Mouse (Mus musculus): ENCODE data around the gene Upk3b.
"Not testable (repeated sequence)": the region's sequence is repeated elsewhere in the genome, so short reads cannot be mapped to it uniquely, and the experiment has no call there.

The Upk3b gene

GRCm38 (mm10) chr5:136035285-136035684 is 3.0 kb upstream of the Upk3b start:
- in situ Hi-C loops (cut with MboI, MseI): no loop called here

DNA sequence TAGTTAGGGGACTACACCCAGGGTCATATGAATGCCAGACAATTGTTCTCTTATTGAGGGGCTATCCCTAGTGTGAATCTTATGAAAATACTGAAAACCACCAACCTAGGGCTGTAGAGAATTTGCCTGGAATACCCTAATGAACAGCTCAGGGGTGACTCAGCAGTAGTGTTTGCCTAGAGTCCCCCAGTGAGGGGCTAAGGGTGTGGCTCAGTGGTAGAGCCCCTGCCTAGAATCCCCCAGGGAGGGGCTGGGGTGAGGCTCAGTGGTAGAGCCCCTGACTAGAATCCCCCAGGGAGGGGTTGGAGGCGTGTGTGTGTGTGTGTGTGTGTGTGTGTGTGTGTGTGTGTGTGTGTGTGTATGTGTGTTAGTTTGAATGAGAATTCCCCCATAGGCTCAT is 1.6 kb upstream of the Upk3b start:
- in situ Hi-C loops (cut with MboI, MseI): no loop called here

GRCm38 (mm10) chr5:136040210-136040609 is 1.9 kb downstream of the Upk3b start:
- in situ Hi-C loops (cut with MboI, MseI): no loop called here

- in situ Hi-C loops (cut with MboI, MseI): no loop called here
Observed at GRCm38 (mm10) chr5:136041260-136041659, 3.0 kb downstream of the Upk3b start.

GRCm38 (mm10) chr5:136041666-136042065 is 3.4 kb downstream of the Upk3b start:
- in situ Hi-C loops (cut with MboI, MseI): no loop called here

DNA sequence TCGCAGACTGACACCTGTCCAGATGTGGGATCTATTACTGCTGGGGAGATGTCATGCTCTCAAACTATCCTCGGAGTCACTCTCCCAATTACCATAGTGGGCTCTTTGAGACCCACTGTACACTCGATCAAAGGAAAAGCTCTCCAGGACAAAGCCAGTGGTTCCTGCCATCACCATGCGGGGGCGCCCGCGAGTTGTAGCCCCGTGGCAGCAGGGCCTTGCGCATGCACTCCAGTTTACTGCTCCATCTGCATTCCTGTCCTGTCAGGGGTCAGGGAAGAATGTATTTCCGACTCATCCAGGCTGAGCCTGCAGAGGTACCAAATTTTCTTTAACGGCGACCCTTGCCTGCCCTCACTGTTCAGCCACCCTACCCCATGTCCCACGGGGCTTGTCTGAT is 6.6 kb downstream of the Upk3b start:
- in situ Hi-C loops (cut with MboI, MseI): loop anchor here (5.0 kb wide), 1 partner anchor 73 kb away; the partner anchor contains the start of gene Ssc4d

GRCm38 (mm10) chr5:136045408-136045807 is 7.1 kb downstream of the Upk3b start:
- in situ Hi-C loops (cut with MboI, MseI): loop anchor here (5.0 kb wide), 1 partner anchor 73 kb away; the partner anchor contains the start of gene Ssc4d

- in situ Hi-C loops (cut with MboI, MseI): loop anchor here (5.0 kb wide), 1 partner anchor 74 kb away; the partner anchor contains the start of gene Ssc4d
Observed at GRCm38 (mm10) chr5:136045987-136046386, 7.7 kb downstream of the Upk3b start.

- in situ Hi-C loops (cut with MboI, MseI): loop anchor here (5.0 kb wide), 1 partner anchor 76 kb away; the partner anchor contains the start of gene Ssc4d
Observed at GRCm38 (mm10) chr5:136048541-136048940, 10.2 kb downstream of the Upk3b start.

DNA sequence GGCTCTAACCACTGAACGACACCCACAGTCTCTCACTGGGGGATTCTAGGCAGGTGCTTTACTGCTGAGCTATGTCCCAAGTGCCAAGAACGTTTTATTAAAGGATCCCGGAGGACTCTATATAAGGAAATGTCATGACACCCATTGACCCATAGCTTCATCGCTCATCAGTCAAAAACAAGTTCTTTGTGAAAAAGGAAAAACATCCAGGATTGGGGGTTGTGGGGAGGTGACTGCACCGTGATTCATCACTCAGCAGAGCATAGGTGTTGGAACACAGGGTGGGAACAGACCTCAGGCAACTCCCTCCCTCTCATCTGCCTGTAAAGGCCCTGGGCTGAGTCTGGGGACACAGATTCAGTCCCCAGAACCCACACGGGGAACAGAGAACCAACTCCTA is 11.6 kb downstream of the Upk3b start:
- in situ Hi-C loops (cut with MboI, MseI): loop anchor here (5.0 kb wide), 1 partner anchor 78 kb away; the partner anchor contains the start of gene Ssc4d

DNA sequence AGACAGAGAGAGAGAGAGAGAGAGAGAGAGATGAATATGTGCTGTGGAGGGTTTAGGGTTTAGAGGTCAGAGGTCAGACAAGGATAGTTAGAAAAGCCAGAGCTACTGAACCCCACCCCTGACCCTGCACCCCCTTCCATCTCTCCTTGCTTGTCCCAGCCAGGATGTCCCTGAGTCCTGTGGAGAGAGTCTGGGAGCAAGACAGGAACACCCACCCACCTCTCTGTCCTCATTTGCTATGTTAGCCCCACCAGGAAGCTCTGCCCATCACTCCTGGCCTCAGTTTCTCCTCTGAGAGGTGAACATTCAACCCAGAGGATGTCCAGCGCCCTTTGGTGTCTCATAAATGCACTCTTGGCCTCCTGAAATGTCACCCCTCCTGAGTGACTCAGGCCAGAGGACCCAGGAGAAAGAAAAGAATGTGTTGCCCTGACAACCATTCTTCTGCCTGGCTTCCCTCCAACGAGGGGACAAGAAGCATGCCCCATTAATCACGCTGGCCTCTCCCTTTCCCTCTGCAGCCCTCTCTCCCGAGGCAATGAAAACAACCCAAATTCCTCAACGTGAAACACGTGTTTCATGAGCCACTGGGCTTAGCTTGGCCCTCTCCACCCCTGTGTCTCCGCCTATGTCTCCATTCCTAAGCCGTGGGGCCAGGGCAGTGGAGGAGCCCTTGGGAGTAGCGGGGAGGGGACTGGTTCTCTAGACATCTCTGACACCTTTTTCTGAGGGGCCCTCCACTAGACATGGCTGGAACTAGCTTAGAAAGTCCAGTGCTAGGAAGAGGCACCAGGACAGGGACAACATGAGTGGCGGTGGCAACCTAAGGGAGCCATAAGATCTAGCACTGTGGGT is 13.2 kb downstream of the Upk3b start:
- in situ Hi-C loops (cut with MboI, MseI): no loop called here

DNA sequence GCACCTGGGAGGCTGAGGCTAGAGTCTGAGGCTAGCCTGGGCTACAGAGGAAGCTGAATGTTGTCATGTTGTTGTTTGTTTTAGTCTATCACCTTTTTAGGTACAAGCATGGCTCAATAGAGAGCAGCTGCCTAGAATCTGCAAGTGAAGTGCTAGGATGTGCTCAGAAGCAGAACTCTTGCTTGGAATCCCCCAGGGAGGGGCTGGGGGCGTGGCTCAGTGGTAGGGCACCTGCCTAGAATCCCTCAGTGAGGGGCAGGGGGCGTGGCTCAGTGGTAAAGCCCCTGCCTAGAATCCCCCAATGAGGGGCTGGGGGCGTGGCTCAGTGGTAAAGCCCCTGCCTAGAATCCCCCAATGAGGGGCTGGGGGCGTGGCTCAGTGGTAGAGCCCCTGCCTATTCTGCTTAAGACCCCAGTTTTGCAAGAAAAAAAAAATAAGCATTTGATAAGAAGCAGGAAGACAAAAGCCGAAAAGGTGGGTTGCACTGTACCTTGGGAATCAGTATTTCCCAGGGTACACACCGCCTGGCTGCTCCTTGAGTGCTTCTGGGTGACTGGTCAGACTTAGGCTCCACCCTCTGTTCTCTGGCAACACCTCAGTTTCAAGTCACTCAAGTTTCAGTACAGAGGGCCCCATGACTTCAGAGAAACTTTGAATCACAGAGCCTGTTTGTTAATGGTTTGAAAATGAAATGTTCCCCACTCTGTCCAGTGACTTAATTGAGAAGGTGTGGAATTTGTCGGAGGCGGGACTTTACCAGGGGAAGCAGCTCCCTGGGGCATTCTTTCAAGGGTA is 14.8 kb downstream of the Upk3b start:
- in situ Hi-C loops (cut with MboI, MseI): no loop called here

GRCm38 (mm10) chr5:136054301-136055077 is 16.2 kb downstream of the Upk3b start, which contains the start of gene Upk3bl:
Upk3bl (plus strand) TSS chr5:136054492.
- in situ Hi-C loops (cut with MboI, MseI): no loop called here

GRCm38 (mm10) chr5:136056062-136056461 is 17.8 kb downstream of the Upk3b start:
- in situ Hi-C loops (cut with MboI, MseI): no loop called here

DNA sequence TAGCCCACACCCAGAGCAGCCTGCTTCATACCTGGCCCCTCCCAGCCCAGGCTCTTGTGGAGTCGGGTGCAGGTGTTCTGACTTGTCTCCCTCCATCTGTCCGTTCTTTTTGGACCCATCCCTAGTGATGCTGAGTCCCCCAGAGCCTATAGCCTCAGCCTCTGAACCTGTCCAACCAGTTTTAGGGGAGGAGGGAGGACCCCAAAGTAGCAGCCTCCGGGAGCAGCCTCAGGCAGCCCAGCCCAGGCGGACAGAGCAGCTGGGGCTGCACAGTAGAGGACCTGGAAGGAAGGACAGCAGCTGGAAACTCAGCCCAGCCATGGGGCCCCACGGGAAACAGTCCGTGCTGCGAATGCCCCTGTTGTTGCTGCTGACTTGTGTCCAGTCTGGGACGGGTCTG is 18.8 kb downstream of the Upk3b start:
- in situ Hi-C loops (cut with MboI, MseI): no loop called here

GRCm38 (mm10) chr5:136061567-136061966 is 23.3 kb downstream of the Upk3b start:
- in situ Hi-C loops (cut with MboI, MseI): no loop called here

DNA sequence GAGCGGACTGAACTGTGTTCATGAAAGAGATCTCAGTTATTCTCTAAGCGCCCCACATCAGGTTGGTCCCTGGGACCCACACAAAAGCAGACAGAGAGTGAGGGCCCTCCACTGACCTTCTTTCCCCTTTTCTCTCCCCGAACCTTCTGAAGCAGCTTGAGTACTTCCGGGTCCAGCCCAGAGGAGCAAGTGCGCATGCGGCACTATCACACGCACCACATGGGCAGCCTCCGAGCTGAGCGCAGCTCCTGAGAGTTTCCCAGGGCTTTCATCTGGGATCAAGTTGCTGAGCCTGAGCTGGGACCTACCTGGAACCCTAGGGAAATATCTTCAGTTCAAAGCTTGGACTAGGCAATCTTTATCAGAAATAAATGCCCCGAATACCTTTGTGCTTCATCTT is 25.6 kb downstream of the Upk3b start:
- in situ Hi-C loops (cut with MboI, MseI): no loop called here

DNA sequence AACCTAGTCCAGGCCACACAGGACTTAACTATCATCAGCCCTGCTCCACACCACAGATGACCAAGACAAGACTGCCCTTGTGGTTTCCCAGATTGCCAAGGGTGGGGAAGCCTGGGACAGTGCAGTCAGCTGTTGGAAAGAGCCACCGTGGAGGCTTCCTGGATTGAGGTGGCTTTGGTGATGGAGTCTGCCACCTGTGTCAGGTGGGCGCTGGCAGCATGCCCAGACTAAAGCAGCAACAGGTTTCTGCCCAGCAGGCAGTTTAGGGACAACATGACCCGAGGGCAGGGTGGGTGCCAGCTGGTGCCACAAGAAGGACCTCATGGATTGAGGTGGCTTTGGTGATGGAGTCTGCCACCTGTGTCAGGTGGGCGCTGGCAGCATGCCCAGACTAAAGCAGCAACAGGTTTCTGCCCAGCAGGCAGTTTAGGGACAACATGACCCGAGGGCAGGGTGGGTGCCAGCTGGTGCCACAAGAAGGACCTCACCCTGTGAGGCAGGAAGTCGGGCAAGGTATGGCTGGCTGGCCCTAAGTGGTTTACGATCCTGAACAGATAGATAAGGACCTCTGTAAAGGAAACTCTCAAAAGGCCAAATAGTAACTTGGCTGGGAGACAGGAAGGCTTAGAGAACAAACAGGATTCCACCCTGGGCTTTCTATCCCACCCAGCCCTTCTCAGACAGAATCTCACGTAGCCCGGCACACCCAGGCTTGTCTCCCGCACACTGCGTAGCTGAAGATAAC is 28.3 kb downstream of the Upk3b start:
- in situ Hi-C loops (cut with MboI, MseI): not testable (repeated sequence)

GRCm38 (mm10) chr5:136069411-136069810 is 31.1 kb downstream of the Upk3b start:
- in situ Hi-C loops (cut with MboI, MseI): no loop called here

- in situ Hi-C loops (cut with MboI, MseI): no loop called here
Observed at GRCm38 (mm10) chr5:136073051-136073450, 34.8 kb downstream of the Upk3b start.

DNA sequence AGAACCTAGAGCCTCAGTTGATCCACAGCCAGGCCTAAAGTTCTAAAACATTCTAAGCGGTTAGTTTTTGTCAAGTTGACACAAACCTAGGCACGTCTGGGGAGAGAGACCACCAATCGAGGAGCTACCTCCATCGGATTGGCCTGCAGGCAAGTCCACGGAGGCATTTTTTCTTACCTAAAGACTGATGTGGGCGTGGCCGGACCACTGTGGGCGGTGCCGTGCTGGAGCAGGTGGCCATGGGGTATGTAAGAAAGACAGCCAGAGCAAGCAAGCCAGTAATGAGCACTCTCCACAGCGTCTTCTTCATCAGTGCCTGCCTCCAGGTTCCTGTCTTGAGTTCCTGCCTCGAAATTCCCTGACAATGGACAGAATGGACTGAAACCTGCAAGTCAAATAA is 35.2 kb downstream of the Upk3b start:
- in situ Hi-C loops (cut with MboI, MseI): no loop called here
